Mouse (Mus musculus) megakaryocyte-erythroid progenitor cell, adult 5-6 weeks (primary cell): ENCODE data around the gene Rasd2. TPM values are rescaled to one million over a fixed set of nuclear protein-coding genes. Genes with fewer than 3 reads are reported as not detected.

ENCODE experiments used
- ATAC-seq: replicated peaks from 2 replicates; pipeline ENCODE4 v1.8.0; 2016; ENCODE audit warnings: mild to moderate bottlenecking, inconsistent platforms; ENCODE audit not compliant: severe bottlenecking, poor library complexity, low FRiP score, low TSS enrichment
- total RNA-seq, 2 experiments: library from RNA; stranded (forward) in 1 of 2; stranded (reverse) in 1 of 2; fragments of 200-1000, 215-1000 nt in 1 of 2; fragments of >200 nt in 1 of 2; fragmentation: Nextera tagmentation in 1 of 2; gene quantifications; 2 replicates each; pipeline ENCODE4 v1.2.3; 2014 to 2017

Gene Rasd2
- total RNA-seq (2014; fragmentation: Nextera tagmentation) (not detected in 2 replicates), total RNA-seq (2017) (not detected in 2 replicates)

DNA sequence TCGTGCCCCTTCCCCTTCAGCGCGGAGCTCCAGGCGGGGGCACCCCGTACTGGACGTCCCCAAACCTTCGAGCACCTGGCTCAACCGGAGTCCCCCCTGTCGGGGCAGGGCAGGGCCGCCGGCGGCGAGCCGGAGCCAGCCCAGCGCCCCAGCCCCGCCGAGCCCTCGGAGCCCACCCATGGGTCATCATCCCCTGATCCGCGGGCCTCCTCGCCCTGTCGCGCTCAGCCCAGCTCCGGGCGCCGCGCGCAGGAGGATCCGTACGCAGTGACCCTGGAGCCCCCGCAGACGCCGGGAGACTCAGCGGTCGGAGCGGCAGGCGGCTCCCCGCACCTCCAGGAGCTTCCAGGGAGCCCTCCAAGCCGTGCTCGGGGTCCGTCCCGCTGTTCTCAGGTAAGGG is at the start of gene Rasd2:
Rasd2 (plus strand) TSS at position 259 of the 400 bp plus-strand sequence.
- ATAC-seq = no peak

DNA sequence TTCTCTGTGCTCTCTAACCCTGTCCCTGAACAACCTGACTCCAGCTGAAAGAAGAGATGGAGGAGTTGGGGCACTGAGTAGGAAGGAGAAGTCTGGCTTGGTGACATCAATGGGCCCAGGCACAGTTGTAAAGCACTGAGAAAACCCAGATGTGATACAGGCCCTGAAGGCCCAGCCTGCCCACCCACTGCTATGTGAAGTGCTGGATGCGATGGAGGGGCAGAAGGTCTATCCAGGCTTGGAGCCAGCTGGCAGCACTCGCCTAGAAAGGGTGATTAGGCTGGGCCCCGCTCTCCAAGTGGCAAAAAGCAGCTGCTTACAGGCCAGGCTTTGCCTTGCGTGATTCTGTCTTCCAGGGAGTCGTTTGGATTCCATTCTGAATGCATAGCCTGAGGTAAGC is 44.4 kb upstream of the Rasd2 start:
- no peak for ATAC-seq

GRCm38 (mm10) chr8:75172009-75172685 is 41.6 kb upstream of the Rasd2 start:
- ATAC-seq = no peak

DNA sequence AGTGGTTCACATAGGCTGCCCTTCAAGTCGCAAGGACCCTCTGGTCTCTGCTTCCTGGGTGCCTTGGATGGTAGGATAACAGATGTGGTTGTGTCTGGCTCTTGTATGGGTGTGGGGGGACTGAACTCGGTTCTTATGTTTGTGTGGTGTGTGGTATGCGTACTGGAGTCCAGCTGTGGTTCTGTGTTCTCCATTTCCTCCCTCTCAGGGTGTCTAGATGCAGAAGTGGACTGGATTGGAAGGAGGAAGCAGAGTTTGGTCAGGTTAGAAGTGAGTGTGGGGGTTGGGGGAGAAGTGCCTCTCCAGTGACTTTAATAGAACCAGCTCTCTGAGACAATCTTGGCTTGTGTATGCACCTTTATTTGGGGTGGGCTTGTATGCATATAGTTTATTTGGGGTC is 20.7 kb upstream of the Rasd2 start:
- no peak for ATAC-seq

DNA sequence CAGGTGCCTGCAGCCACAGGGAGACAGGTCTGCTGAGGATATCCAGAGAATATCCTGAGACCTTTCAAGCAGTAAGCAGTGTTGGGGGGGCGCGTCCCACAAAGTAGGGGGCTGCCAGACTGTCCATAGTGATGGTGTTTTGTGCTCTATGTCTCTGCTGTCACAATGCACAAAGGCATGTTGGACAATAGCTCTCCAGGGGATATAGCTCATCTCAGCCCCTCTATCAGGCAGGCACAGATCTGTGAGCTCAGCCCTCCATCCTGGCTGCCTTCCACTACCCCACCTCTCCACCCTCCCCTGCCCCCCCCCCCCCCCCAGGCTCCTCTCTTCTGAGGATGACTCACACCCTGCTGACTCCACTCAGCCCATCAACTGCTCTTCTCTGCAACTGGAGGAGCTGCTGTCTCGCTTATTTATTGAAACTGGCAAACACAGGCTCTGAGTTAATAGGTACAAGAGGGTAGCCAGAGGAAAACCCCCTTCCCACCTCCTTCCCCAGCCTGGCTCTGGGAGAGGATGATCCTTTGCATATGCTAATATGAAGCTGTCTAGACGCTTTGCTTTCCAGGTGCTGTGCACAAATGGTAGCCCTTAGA is 19.2 kb upstream of the Rasd2 start:
- ATAC-seq = 0 out of 2 replicates have a peak, but pooled peaks have one; percentile 22

- ATAC-seq = no peak
These were observed 16.6 kb upstream of the Rasd2 start for GRCm38 (mm10) chr8:75197170-75197569.

- ATAC-seq = no peak
These were observed 15.9 kb upstream of the Rasd2 start for GRCm38 (mm10) chr8:75197862-75198261.

DNA sequence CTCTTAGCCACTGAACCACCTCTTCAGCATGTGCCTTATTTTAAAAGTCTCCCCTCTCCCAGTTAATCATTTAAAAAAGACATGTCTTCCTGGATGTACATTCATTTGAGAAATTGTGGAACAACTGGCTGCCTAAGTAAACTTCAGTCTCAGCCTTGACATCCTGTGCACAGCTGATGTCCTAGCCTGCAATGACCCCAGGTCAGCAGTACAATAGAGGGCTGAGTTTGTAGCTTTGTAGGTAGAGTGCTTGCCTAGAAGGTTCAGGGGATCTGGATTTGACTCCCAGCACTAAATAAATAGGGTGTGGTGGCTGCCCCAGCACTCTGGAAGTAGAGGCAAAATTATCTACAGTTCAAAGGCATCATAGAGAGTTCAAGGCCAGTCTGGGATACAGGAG is 15.4 kb upstream of the Rasd2 start:
- ATAC-seq = no peak

GRCm38 (mm10) chr8:75198988-75199765 is 14.6 kb upstream of the Rasd2 start:
- ATAC-seq = no peak

- no peak for ATAC-seq
These were observed 13.8 kb upstream of the Rasd2 start for GRCm38 (mm10) chr8:75199914-75200313.

DNA sequence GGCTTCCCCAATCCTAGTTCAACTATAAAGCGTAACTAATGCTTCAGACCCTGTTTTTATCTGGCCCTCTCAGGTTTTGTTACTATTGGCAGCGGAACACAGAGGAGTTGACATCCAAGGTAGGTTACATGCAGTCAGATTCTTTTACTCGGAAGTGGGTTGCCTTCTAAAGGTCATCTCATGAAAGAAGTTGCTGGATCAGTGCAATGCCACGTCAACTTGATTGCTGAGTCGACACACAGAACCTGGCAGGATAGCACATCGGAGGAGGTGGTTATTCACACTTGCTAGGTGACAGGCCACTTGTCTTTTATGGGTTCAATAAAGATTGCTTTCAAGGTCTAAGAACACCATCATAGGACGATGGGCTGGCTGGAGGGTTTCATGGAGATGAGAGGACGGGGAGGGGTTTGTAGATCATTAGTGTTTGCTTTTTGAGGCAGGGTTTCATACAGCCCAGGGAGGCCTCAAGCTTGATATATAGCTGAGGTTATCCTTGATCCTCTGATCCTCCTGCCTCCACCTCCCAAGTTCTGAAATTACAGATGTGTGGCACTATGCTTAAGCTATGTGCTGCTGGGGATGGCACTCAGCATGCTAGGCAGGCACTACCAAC is 11.6 kb upstream of the Rasd2 start:
- ATAC-seq = no peak

DNA sequence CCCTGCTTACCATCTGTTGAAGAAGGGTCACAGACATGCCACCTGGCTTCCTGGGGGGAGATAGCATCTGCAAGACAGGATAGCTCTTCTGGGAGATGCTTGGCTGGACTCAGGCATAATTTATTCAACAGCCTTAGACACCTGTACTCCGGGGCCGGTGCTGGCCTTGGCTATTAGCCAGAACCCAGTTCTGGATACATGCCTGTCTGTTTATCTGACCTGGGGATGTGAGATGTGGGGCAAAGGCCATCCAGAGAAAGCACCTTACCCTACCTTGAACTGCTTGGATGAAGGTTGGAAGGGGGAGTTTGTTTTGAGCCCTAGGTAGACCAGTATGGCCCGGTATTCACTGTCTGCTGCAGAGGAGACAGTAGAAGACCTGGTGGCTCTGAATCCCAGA is 10.8 kb upstream of the Rasd2 start:
- ATAC-seq = no peak

- ATAC-seq = no peak
These were observed 10.3 kb upstream of the Rasd2 start for GRCm38 (mm10) chr8:75203420-75203819.

- ATAC-seq = no peak
These were observed 9.4 kb upstream of the Rasd2 start for GRCm38 (mm10) chr8:75204190-75204868.

DNA sequence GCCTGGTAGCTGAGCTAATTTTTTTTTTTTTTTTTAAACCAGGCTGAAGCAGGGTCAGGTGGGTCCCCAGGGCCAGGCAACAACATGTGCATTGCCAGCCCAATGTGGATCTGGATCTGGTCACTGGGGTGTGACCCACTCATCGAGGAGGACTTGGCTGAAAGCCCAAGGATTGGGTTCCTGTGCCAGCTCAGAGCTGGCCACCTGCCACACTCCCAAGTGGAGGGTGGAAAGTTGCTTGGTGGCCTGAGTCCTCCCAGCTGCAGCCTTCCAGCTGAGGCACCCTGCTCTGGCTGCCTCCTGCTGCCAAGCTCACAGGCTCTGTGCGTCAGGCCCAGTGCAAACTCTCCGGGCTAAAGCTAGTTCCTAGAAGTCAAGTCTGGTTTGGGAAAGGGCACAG is 2.3 kb upstream of the Rasd2 start:
- no peak for ATAC-seq

- ATAC-seq = peak; percentile 86
These were observed 975 bp upstream of the Rasd2 start for GRCm38 (mm10) chr8:75212631-75213306.

DNA sequence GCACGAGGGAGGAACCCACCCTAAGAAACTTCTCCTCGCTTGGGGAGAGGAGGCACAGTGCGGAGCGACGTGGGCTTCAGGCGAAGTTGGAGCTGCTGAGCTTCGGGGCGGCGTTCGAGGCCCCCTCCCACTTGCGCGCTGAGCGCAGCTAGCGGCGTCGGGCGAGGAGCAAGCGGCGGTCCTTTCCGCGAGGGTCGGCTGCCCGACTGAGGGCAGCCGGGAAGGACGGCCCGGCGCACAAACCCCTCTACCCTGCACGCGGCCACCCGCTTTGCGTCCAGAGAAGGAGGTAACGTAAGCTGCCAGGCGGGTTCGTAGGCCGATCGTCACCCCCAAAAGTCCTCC is 465 bp upstream of the Rasd2 start:
- peak; percentile 13; the same call in 1 of the 2 replicates for ATAC-seq

- no peak for ATAC-seq
These were observed 1.3 kb downstream of the Rasd2 start for GRCm38 (mm10) chr8:75215046-75215445.

- no peak for ATAC-seq
These were observed 2.2 kb downstream of the Rasd2 start for GRCm38 (mm10) chr8:75215931-75216330.
